ENCODE assay signal across 28 mouse cellular contexts in the genomic region with DNA sequence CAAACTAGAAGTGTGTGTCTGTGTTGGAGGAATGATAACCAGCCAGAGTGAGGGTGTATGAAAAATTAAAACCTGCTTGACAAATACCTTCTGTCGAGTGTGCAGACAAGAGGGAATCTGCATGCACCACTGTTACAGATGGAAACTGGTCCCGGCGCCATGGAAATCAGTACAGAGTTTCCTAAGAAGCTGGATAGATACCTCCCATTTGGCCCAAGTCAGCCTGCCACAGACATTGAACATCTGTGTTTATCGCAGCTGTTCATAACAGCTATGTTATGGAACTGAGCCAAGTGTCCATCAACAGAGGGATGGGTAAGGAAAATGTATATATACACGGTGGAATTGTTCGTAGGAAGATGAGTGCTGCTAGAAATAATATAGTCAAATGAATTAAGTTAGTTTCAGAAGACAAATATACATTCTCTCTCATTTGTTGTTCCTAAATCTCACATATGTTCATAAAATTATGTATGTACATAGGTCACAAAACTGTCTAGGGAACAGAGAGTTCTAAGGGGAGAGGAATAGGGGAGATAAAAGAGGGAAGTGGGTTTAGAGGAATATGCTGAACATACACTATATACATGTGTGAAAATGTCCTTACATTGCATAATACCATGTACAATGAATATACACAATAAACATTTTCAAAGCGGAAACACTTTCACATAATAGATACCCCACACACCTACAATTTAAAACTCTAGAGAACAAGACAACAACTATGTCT. TPM values are rescaled to one million over a fixed set of nuclear protein-coding genes. Genes with fewer than 3 reads are reported as not detected.
DNase-seq lines count a peak whose midpoint lies in the region; ATAC-seq and TF ChIP-seq lines count a peak whose summit lies in the region.
"Had no signal": no experiment of that assay in that cellular context is flagged by ENCODE, and none has a peak within 500 bp of the region (broad histone marks: within the 10 kb centered on the region; RNA-seq: fewer than 3 reads in every experiment).

No protein-coding gene starts in this region.

- H3K36me3 ChIP-seq in heart, embryonic 10.5 days: peaks cover 51% of the 10 kb centered on the region
- no peaks in the 10 kb centered on the region for H3K36me3 ChIP-seq in limb, embryonic 14.5 days (ENCODE audit: control insufficient read depth, insufficient read depth, low read length)
- H3K36me3 ChIP-seq in limb, embryonic 10.5 days: no peaks in the 10 kb centered on the region
- H3K36me3 ChIP-seq in lung, embryonic 14.5 days (ENCODE audit: insufficient read depth): no peaks in the 10 kb centered on the region
- H3K36me3 ChIP-seq: kidney, embryonic 15.5 days; limb, embryonic 12.5 days; stomach, embryonic 15.5 days had no signal

- no peaks in the 10 kb centered on the region for H3K27me3 ChIP-seq in heart, embryonic 10.5 days (ENCODE audit: insufficient read depth, poor library complexity, severe bottlenecking)
- no peaks in the 10 kb centered on the region for H3K27me3 ChIP-seq in limb, embryonic 14.5 days (ENCODE audit: control insufficient read depth, insufficient read depth, low read length)
- no peaks in the 10 kb centered on the region for H3K27me3 ChIP-seq in limb, embryonic 10.5 days (ENCODE audit: low read depth, poor library complexity, severe bottlenecking)
- no peaks in the 10 kb centered on the region for H3K27me3 ChIP-seq in lung, embryonic 14.5 days (ENCODE audit: insufficient read depth, low read length)
- H3K27me3 ChIP-seq: kidney, embryonic 15.5 days; limb, embryonic 12.5 days; stomach, embryonic 15.5 days had no signal

- H3K4me1 ChIP-seq in heart, embryonic 10.5 days: peaks cover 13% of the 10 kb centered on the region; the same call in 1 of the 2 replicates
- H3K4me1 ChIP-seq in limb, embryonic 14.5 days (ENCODE audit: control insufficient read depth, insufficient read depth, low read length): no peaks in the 10 kb centered on the region
- H3K4me1 ChIP-seq in limb, embryonic 10.5 days: no peaks in the 10 kb centered on the region
- peaks cover 15% of the 10 kb centered on the region for H3K4me1 ChIP-seq in lung, embryonic 14.5 days (ENCODE audit: insufficient read depth)
- H3K4me1 ChIP-seq: kidney, embryonic 15.5 days; limb, embryonic 12.5 days; stomach, embryonic 15.5 days had no signal

- H3K27ac ChIP-seq in heart, embryonic 10.5 days: no peak overlapping the region
- no peak overlapping the region for H3K27ac ChIP-seq in limb, embryonic 14.5 days (replicated peaks; ENCODE audit: low read depth, low read length)
- no peak overlapping the region for H3K27ac ChIP-seq in limb, embryonic 10.5 days
- peak overlapping the region; percentile 86; the same call in 1 of the 2 replicates for H3K27ac ChIP-seq in lung, embryonic 14.5 days (ENCODE audit: low read depth)
- H3K27ac ChIP-seq: hindbrain, embryonic 14.5 days; kidney, embryonic 15.5 days; limb, embryonic 12.5 days; liver, embryonic 14.5 days; stomach, embryonic 15.5 days had no signal

- no peak overlapping the region for H3K4me2 ChIP-seq in limb, embryonic 14.5 days (replicated peaks; ENCODE audit: low read depth, low read length, severe bottlenecking)
- H3K4me2 ChIP-seq in lung, embryonic 14.5 days: no peak overlapping the region
- H3K4me2 ChIP-seq: hindbrain, embryonic 14.5 days; kidney, embryonic 15.5 days; limb, embryonic 12.5 days; stomach, embryonic 15.5 days had no signal

- peak; percentile 71 for DNase-seq in heart, embryonic 10.5 days (ENCODE audit: low spot score)
- DNase-seq in heart, adult 8-10 months (ENCODE audit: low spot score): no peak
- DNase-seq in limb, embryonic 14.5 days (ENCODE audit: low spot score): peak; percentile 51
- no peak for DNase-seq in limb, embryonic 10.5 days (ENCODE audit: low spot score)
- DNase-seq in lung, embryonic 14.5 days: peak; percentile 97
- DNase-seq in lung, postnatal 10 days: peak; percentile 75
- no peak for DNase-seq in adrenal gland, adult 8-10 months
- DNase-seq in kidney, postnatal 36 days: no peak
- DNase-seq: adrenal gland, postnatal 36 days; B cell, adult 2 months; cerebellum, adult 18-20 months; cerebellum, postnatal 36 days; gastrocnemius, postnatal 36 days; heart, postnatal 14 days; right cerebral cortex, postnatal 14 days; spleen, adult 18-20 months; thymus, postnatal 25 days had no signal

- WGBS in heart, embryonic 10.5 days: 82% methylated on average over 7 of the region's 7 CpGs
- WGBS in limb, embryonic 14.5 days: 74% methylated on average over 7 of the region's 7 CpGs
- WGBS in limb, embryonic 10.5 days: 90% methylated on average over 7 of the region's 7 CpGs
- 33% methylated on average over 7 of the region's 7 CpGs for WGBS in lung, embryonic 14.5 days

- no peak overlapping the region for H3K4me3 ChIP-seq in heart, embryonic 10.5 days
- H3K4me3 ChIP-seq in limb, embryonic 14.5 days (replicated peaks; ENCODE audit: low read length): no peak overlapping the region
- H3K4me3 ChIP-seq in limb, embryonic 10.5 days: no peak overlapping the region
- H3K4me3 ChIP-seq in lung, embryonic 14.5 days (ENCODE audit: low read depth, low read length): no peak overlapping the region
- H3K4me3 ChIP-seq: kidney, embryonic 15.5 days; limb, embryonic 12.5 days; stomach, embryonic 15.5 days had no signal

- ATAC-seq in limb, embryonic 14.5 days (ENCODE audit: low FRiP score, low read depth): no peak
- peak; percentile 92 for ATAC-seq in lung, embryonic 14.5 days (ENCODE audit: insufficient read depth)
- ATAC-seq: forebrain, embryonic 16.5 days; intestine, embryonic 16.5 days; midbrain, embryonic 16.5 days had no signal

- TF ChIP-seq CTCF in lung, embryonic 14.5 days (IDR thresholded peaks at IDR 0.05; ENCODE audit: low read depth): no peak

- no peak for TF ChIP-seq POLR2A in limb, embryonic 14.5 days (IDR thresholded peaks at IDR 0.05; ENCODE audit: borderline replicate concordance, extremely low read depth, insufficient read depth, insufficient read length)

- no peaks in the 10 kb centered on the region for H3K9me3 ChIP-seq in heart, embryonic 10.5 days
- no peaks in the 10 kb centered on the region for H3K9me3 ChIP-seq in limb, embryonic 14.5 days (ENCODE audit: control insufficient read depth, low read length)
- H3K9me3 ChIP-seq in limb, embryonic 10.5 days (replicated peaks): no peaks in the 10 kb centered on the region
- H3K9me3 ChIP-seq in lung, embryonic 14.5 days (ENCODE audit: low read depth, low read length): no peaks in the 10 kb centered on the region
- H3K9me3 ChIP-seq: kidney, embryonic 15.5 days; limb, embryonic 12.5 days; stomach, embryonic 15.5 days had no signal

- H3K9ac ChIP-seq in limb, embryonic 14.5 days (ENCODE audit: low read depth, low read length, severe bottlenecking): no peak overlapping the region
- no peak overlapping the region for H3K9ac ChIP-seq in lung, embryonic 14.5 days
- H3K9ac ChIP-seq: hindbrain, embryonic 14.5 days; kidney, embryonic 15.5 days; limb, embryonic 12.5 days; liver, embryonic 14.5 days; stomach, embryonic 15.5 days had no signal

RNA-seq across cellular contexts. Expression of a gene that starts 9.3 kb away (rescaled TPM):
- polyA plus RNA-seq in heart, embryonic 10.5 days (2016; fragmentation: Nextera tagmentation; extraction: Ambion mirVana): 39.8 and 79.8 TPM in 2 replicates
- total RNA-seq in heart, adult 8-10 months (2022): 100 to 1,000 TPM; 349 to 382 (median 364) TPM
- 0.68 and 0.78 TPM in 2 replicates for polyA plus RNA-seq in limb, embryonic 14.5 days (2012; rRNA removed)
- polyA plus RNA-seq in limb, embryonic 14.5 days (2014; fragmentation: Nextera tagmentation; extraction: Ambion mirVana): 0.58 and 1.3 TPM in 2 replicates
- 0.08 and 0.15 TPM in 2 replicates for polyA plus RNA-seq in limb, embryonic 10.5 days (2016; fragmentation: Nextera tagmentation; extraction: Ambion mirVana)
- polyA plus RNA-seq in lung, embryonic 14.5 days (2014; fragmentation: Nextera tagmentation; extraction: Ambion mirVana): 0.12 and 0.37 TPM in 2 replicates
- total RNA-seq in adrenal gland, adult 8-10 months (2022): 1 to 10 TPM in 3 of 4 experiments, under 1 TPM in 1; 0.66 to 3.4 (median 1.0) TPM

RNA-seq across cellular contexts. Expression of a gene that starts 13.6 kb away (rescaled TPM):
- polyA plus RNA-seq in heart, embryonic 10.5 days (2016; fragmentation: Nextera tagmentation; extraction: Ambion mirVana): 3.9 and 4.0 TPM in 2 replicates
- 10 to 100 TPM in 1 of 4 experiments, 1 to 10 TPM in 3; 7.8 to 10.2 (median 8.4) TPM for total RNA-seq in heart, adult 8-10 months (2022)
- polyA plus RNA-seq in limb, embryonic 14.5 days (2012; rRNA removed): 10.4 and 11.0 TPM in 2 replicates
- 5.4 and 7.5 TPM in 2 replicates for polyA plus RNA-seq in limb, embryonic 14.5 days (2014; fragmentation: Nextera tagmentation; extraction: Ambion mirVana)
- 2.6 and 2.7 TPM in 2 replicates for polyA plus RNA-seq in limb, embryonic 10.5 days (2016; fragmentation: Nextera tagmentation; extraction: Ambion mirVana)
- polyA plus RNA-seq in lung, embryonic 14.5 days (2014; fragmentation: Nextera tagmentation; extraction: Ambion mirVana): 8.0 and 9.3 TPM in 2 replicates
- 10 to 100 TPM; 20.7 to 32.3 (median 29.1) TPM for total RNA-seq in adrenal gland, adult 8-10 months (2022)

RNA-seq across cellular contexts. Expression of a gene that starts 59.3 kb away (rescaled TPM):
- not detected in 2 replicates for polyA plus RNA-seq in heart, embryonic 10.5 days (2016; fragmentation: Nextera tagmentation; extraction: Ambion mirVana)
- under 1 TPM in 1 of 4 experiments, not detected in 3; 0.80 TPM for total RNA-seq in heart, adult 8-10 months (2022)
- polyA plus RNA-seq in limb, embryonic 14.5 days (2012; rRNA removed): not detected in 2 replicates
- polyA plus RNA-seq in limb, embryonic 14.5 days (2014; fragmentation: Nextera tagmentation; extraction: Ambion mirVana): not detected in 2 replicates
- not detected in 2 replicates for polyA plus RNA-seq in limb, embryonic 10.5 days (2016; fragmentation: Nextera tagmentation; extraction: Ambion mirVana)
- polyA plus RNA-seq in lung, embryonic 14.5 days (2014; fragmentation: Nextera tagmentation; extraction: Ambion mirVana): not detected in 2 replicates
- not detected for total RNA-seq in adrenal gland, adult 8-10 months (2022)
- total RNA-seq: adrenal gland, postnatal 36 days; heart, postnatal 14 days; layer of hippocampus, postnatal 14 days; megakaryocyte, adult 5-6 weeks; neutrophil, adult 5-6 weeks had no signal
- polyA plus RNA-seq: forebrain, embryonic 16.5 days; hindbrain, embryonic 14.5 days; intestine, embryonic 16.5 days; kidney, embryonic 15.5 days; limb, embryonic 12.5 days; liver, embryonic 14.5 days; midbrain, embryonic 16.5 days; stomach, embryonic 15.5 days had no signal

Comparison
In these comparisons a context has a peak if more than half of its experiments do, and no peak if none do; other contexts are left out.
1. DNase-seq: peak in heart, embryonic 10.5 days (single experiment), limb, embryonic 14.5 days (single experiment), lung, embryonic 14.5 days (single experiment) and lung, postnatal 10 days (single experiment); none in heart, adult 8-10 months (single experiment), limb, embryonic 10.5 days (single experiment), adrenal gland, adult 8-10 months (single experiment) and kidney, postnatal 36 days (0 of 2).
2. RNA of a gene that starts 9.3 kb away (polyA plus RNA-seq): 39.8 to 79.8 TPM in heart, embryonic 10.5 days; 0.58 to 1.3 TPM in limb, embryonic 14.5 days, 0.08 to 0.15 TPM in limb, embryonic 10.5 days and 0.12 to 0.37 TPM in lung, embryonic 14.5 days; every median in the first group is over 10 times any median in the second.